Mouse (Mus musculus) hindbrain, postnatal 0 days (tissue): ENCODE measurements around the gene Plekhh3. TPM values are rescaled to one million over a fixed set of nuclear protein-coding genes. Genes with fewer than 3 reads are reported as not detected.
A peak's percentile ranks its signal among the peaks of the same experiment; 100 is the strongest.

Experiments used
- ATAC-seq: fragments of 200-750 bp; cut with Nextera tagmentation; 2 replicates; pipeline ENCODE4 v1.8.0; 2017; ENCODE audit warnings: mild to moderate bottlenecking, moderate TSS enrichment, moderate library complexity
- DNase-seq: peaks from one replicate; pipeline ENCODE4 v3.0.0-alpha.2; 2015; ENCODE audit warnings: low spot score
- H3K27ac ChIP-seq: fragments of 300-500 bp; sonication (generic); 2 replicates; pipeline ENCODE4 v1.5.1; 2014; ENCODE audit warnings: mild to moderate bottlenecking
- H3K27me3 ChIP-seq: fragments of 300-500 bp; sonication (generic); 2 replicates; pipeline ENCODE4 v1.6.1; 2014; ENCODE audit warnings: low read length, mixed read lengths; ENCODE audit not compliant: insufficient read depth
- H3K36me3 ChIP-seq: fragments of 300-500 bp; sonication (generic); 2 replicates; pipeline ENCODE4 v1.6.1; 2014; ENCODE audit warnings: low read length, mixed read lengths; ENCODE audit not compliant: insufficient read depth
- H3K4me1 ChIP-seq: fragments of 300-500 bp; sonication (generic); 2 replicates; pipeline ENCODE4 v1.6.1; 2014; ENCODE audit warnings: antibody characterized with exemption, low read length, mixed read lengths; ENCODE audit not compliant: insufficient read depth
- H3K4me2 ChIP-seq: fragments of 300-500 bp; sonication (generic); 2 replicates; pipeline ENCODE4 v1.6.1; 2014; ENCODE audit warnings: low read depth, mild to moderate bottlenecking, low read length, moderate library complexity, mixed read lengths
- H3K4me3 ChIP-seq: fragments of 300-500 bp; sonication (generic); 2 replicates; pipeline ENCODE4 v1.5.1; 2014; ENCODE audit warnings: low read length
- H3K9ac ChIP-seq: fragments of 300-500 bp; sonication (generic); replicated peaks from 2 replicates; pipeline ENCODE4 v1.6.1; 2014; ENCODE audit warnings: mild to moderate bottlenecking, low read length, moderate library complexity, mixed read lengths
- H3K9me3 ChIP-seq: fragments of 300-500 bp; sonication (generic); 2 replicates; pipeline ENCODE4 v1.6.1; 2016; ENCODE audit warnings: low read length, mixed read lengths
- CTCF ChIP-seq: IDR thresholded peaks from 2 replicates; pipeline ENCODE4 v1.5.1; 2016; ENCODE audit warnings: antibody characterized with exemption, control low read depth, low read depth
- WGBS: fragments of 180-500 bp; shearing (Covaris S2); extraction: QIAGEN DNeasy Blood & Tissue Kit; methylation state at CpG from one replicate; pipeline ENCODE4 v1.1.7; 2014; 5-methylcytosine and 5-hydroxymethylcytosine counted together
- polyA plus RNA-seq: library from polyadenylated mRNA; unstranded; fragments of >200 nt; fragmentation: Nextera tagmentation; extraction: Ambion mirVana; gene quantifications from 2 replicates; pipeline ENCODE4 v1.2.1, GENCODE M21; 2015
- total RNA-seq: library from RNA; depleted of rRNA; stranded (reverse); fragments of >200 nt; gene quantifications from 2 replicates; pipeline ENCODE4 v1.2.3, GENCODE M21; 2014

The Plekhh3 gene
- total and polyA plus RNA-seq, 2 experiments from 2014 or later = 8.8 to 32.3 TPM

GRCm38 (mm10) chr11:101181961-101182360, 10.8 kb upstream of the Plekhh3 start:
- Histone ChIP-seq H3K4me3 (no peak overlapping the region), H3K27me3 (no peaks in the 10 kb centered on the region), H3K9me3 (no peaks in the 10 kb centered on the region), H3K9ac (no peak overlapping the region), H3K4me1 (no peaks in the 10 kb centered on the region; the same call in 1 of the 2 replicates), H3K4me2 (no peak overlapping the region), H3K36me3 (peaks cover 22% of the 10 kb centered on the region), H3K27ac (no peak overlapping the region)
- ATAC-seq (no peak), DNase-seq (no peak)
- 92% methylated on average over 11 of the region's 11 CpGs for WGBS
- TF ChIP-seq CTCF = no peak

GRCm38 (mm10) chr11:101180846-101181740, 9.9 kb upstream of the Plekhh3 start:
- Histone ChIP-seq H3K4me1 (no peaks in the 10 kb centered on the region; the same call in 1 of the 2 replicates), H3K27me3 (no peaks in the 10 kb centered on the region), H3K4me3 (no peak overlapping the region), H3K27ac (no peak overlapping the region), H3K9me3 (no peaks in the 10 kb centered on the region), H3K4me2 (no peak overlapping the region), H3K36me3 (peaks cover 22% of the 10 kb centered on the region), H3K9ac (no peak overlapping the region)
- ATAC-seq (no peak), DNase-seq (peak; percentile 84)
- TF ChIP-seq CTCF = peak; percentile 91
- WGBS = 43% methylated on average over 10 of the region's 10 CpGs

- Histone ChIP-seq H3K9ac (no peak overlapping the region), H3K4me2 (no peak overlapping the region), H3K27ac (no peak overlapping the region), H3K4me3 (no peak overlapping the region), H3K36me3 (peaks cover 22% of the 10 kb centered on the region), H3K9me3 (no peaks in the 10 kb centered on the region), H3K27me3 (no peaks in the 10 kb centered on the region), H3K4me1 (no peaks in the 10 kb centered on the region; the same call in 1 of the 2 replicates)
- ATAC-seq (no peak), DNase-seq (no peak)
- WGBS = 75% methylated on average over 17 of the region's 17 CpGs
- TF ChIP-seq CTCF = no peak
Measured at GRCm38 (mm10) chr11:101180261-101180660, 9.1 kb upstream of the Plekhh3 start.

GRCm38 (mm10) chr11:101179306-101179705, 8.2 kb upstream of the Plekhh3 start:
- H3K27me3 ChIP-seq = no peaks in the 10 kb centered on the region
- TF ChIP-seq CTCF = no peak
- 77% methylated on average over 15 of the region's 15 CpGs for WGBS

GRCm38 (mm10) chr11:101178061-101179058, 7.2 kb upstream of the Plekhh3 start:
- ATAC-seq = no peak
- 58% methylated on average over 36 of the region's 36 CpGs for WGBS
- Histone ChIP-seq H3K9me3 (no peaks in the 10 kb centered on the region), H3K27ac (no peak overlapping the region), H3K36me3 (peaks cover 3% of the 10 kb centered on the region; the same call in 1 of the 2 replicates), H3K4me2 (peak overlapping the region; percentile 60), H3K4me3 (peak overlapping the region; percentile 50), H3K9ac (no peak overlapping the region), H3K4me1 (peaks cover 12% of the 10 kb centered on the region), H3K27me3 (no peaks in the 10 kb centered on the region)
- DNase-seq = no peak
- TF ChIP-seq CTCF = no peak

More at GRCm38 (mm10) chr11:101179306-101179705, 8.2 kb upstream of the Plekhh3 start:
- DNase-seq (no peak), ATAC-seq (no peak)
- peaks cover 2% of the 10 kb centered on the region for H3K4me1 ChIP-seq
- H3K27ac ChIP-seq = no peak overlapping the region
- no peak overlapping the region for H3K9ac ChIP-seq
- H3K36me3 ChIP-seq = peaks cover 13% of the 10 kb centered on the region; the same call in 1 of the 2 replicates
- H3K4me2 ChIP-seq = peak overlapping the region; percentile 60; the same call in 1 of the 2 replicates
- no peak overlapping the region for H3K4me3 ChIP-seq
- H3K9me3 ChIP-seq = no peaks in the 10 kb centered on the region
